30 mouse cellular contexts compared by ENCODE assay signal in genomic region chr9:81042521-81042920, GRCm38 (mm10).
DNase-seq lines count a peak whose midpoint lies in the region; ATAC-seq and TF ChIP-seq lines count a peak whose summit lies in the region.
"Had no signal": no experiment of that assay in that cellular context is flagged by ENCODE, and none has a peak within 500 bp of the region (broad histone marks: within the 10 kb centered on the region; RNA-seq: fewer than 3 reads in every experiment).

No protein-coding gene starts in this region.

- no peak overlapping the region for H3K27ac ChIP-seq in midbrain, postnatal 0 days (ENCODE audit: low read depth, low read length)
- H3K27ac ChIP-seq in midbrain, embryonic 15.5 days = no peak overlapping the region
- no peak overlapping the region for H3K27ac ChIP-seq in MEL (ENCODE audit: control insufficient read depth, low read depth, low read length)
- H3K27ac ChIP-seq: embryonic facial prominence, embryonic 15.5 days; forebrain, embryonic 12.5 days; heart, embryonic 10.5 days; heart, embryonic 15.5 days; kidney, postnatal 0 days; left cerebral cortex, adult 2 months; limb, embryonic 12.5 days; lung, embryonic 15.5 days; neural tube, embryonic 15.5 days had no signal

- no peaks in the 10 kb centered on the region for H3K36me3 ChIP-seq in midbrain, postnatal 0 days (ENCODE audit: insufficient read depth, low read length)
- no peaks in the 10 kb centered on the region for H3K36me3 ChIP-seq in midbrain, embryonic 15.5 days (replicated peaks)
- H3K36me3 ChIP-seq in MEL (ENCODE audit: control insufficient read depth in 1 of 2, insufficient read depth in 2 of 2, low read length in 2 of 2) = no peaks in the 10 kb centered on the region
- H3K36me3 ChIP-seq: embryonic facial prominence, embryonic 15.5 days; forebrain, embryonic 12.5 days; heart, embryonic 10.5 days; heart, embryonic 15.5 days; limb, embryonic 12.5 days; lung, embryonic 15.5 days; neural tube, embryonic 15.5 days had no signal

- no peaks in the 10 kb centered on the region for H3K9me3 ChIP-seq in midbrain, postnatal 0 days (ENCODE audit: low read length)
- no peaks in the 10 kb centered on the region for H3K9me3 ChIP-seq in midbrain, embryonic 15.5 days
- H3K9me3 ChIP-seq in MEL (replicated peaks; ENCODE audit: insufficient read depth, low read length) = no peaks in the 10 kb centered on the region
- H3K9me3 ChIP-seq: embryonic facial prominence, embryonic 15.5 days; forebrain, embryonic 12.5 days; heart, embryonic 10.5 days; heart, embryonic 15.5 days; limb, embryonic 12.5 days; lung, embryonic 15.5 days; neural tube, embryonic 15.5 days had no signal

- peak; percentile 31 for TF ChIP-seq RAD21 in MEL (IDR thresholded peaks at IDR 0.05; ENCODE audit: low read depth, low read length)

- no peak overlapping the region for H3K4me3 ChIP-seq in midbrain, postnatal 0 days (ENCODE audit: low read depth, low read length)
- H3K4me3 ChIP-seq in midbrain, embryonic 15.5 days = no peak overlapping the region
- H3K4me3 ChIP-seq in MEL (ENCODE audit: control insufficient read depth in 1 of 2, insufficient read depth in 1 of 2, low read depth in 2 of 2, low read length in 2 of 2) = no peak overlapping the region
- H3K4me3 ChIP-seq: embryonic facial prominence, embryonic 15.5 days; forebrain, embryonic 12.5 days; heart, embryonic 10.5 days; heart, embryonic 15.5 days; left cerebral cortex, adult 2 months; limb, embryonic 12.5 days; lung, embryonic 15.5 days; neural tube, embryonic 15.5 days had no signal

- no peak for ATAC-seq in midbrain, postnatal 0 days (ENCODE audit: low FRiP score)
- ATAC-seq in midbrain, embryonic 15.5 days (replicated peaks) = no peak
- 0 out of 2 replicates have a peak, but pooled peaks have one; percentile 36 for ATAC-seq in common myeloid progenitor, adult 5-6 weeks (replicated peaks; ENCODE audit: low read depth, poor library complexity, severe bottlenecking)
- ATAC-seq: activated CD4-positive, CD25-positive, alpha-beta regulatory T cell, adult 4 months; hindbrain, embryonic 16.5 days had no signal

- no peaks in the 10 kb centered on the region for H3K27me3 ChIP-seq in midbrain, postnatal 0 days (ENCODE audit: insufficient read depth, low read length)
- no peaks in the 10 kb centered on the region for H3K27me3 ChIP-seq in midbrain, embryonic 15.5 days (replicated peaks)
- no peaks in the 10 kb centered on the region for H3K27me3 ChIP-seq in MEL (ENCODE audit: control insufficient read depth in 1 of 2, insufficient read depth in 2 of 2, low read length in 2 of 2)
- H3K27me3 ChIP-seq: embryonic facial prominence, embryonic 15.5 days; forebrain, embryonic 12.5 days; heart, embryonic 15.5 days; limb, embryonic 12.5 days; lung, embryonic 15.5 days; neural tube, embryonic 15.5 days had no signal

- TF ChIP-seq CTCF in midbrain, postnatal 0 days (IDR thresholded peaks at IDR 0.05) = 0 out of 2 replicates have a peak, but pooled peaks have one; percentile 16
- peak in 1 of 3 experiments; percentile 16; a peak in 1 of 6 replicates for TF ChIP-seq CTCF in MEL (IDR thresholded peaks at IDR 0.05 in 2 of 3, conservative IDR thresholded peaks at IDR 0.05 in 1 of 3; ENCODE audit: control insufficient read depth in 1 of 3, insufficient read depth in 1 of 3, low read depth in 2 of 3, low read length in 3 of 3, poor library complexity in 1 of 3, severe bottlenecking in 1 of 3)

- H3K4me1 ChIP-seq in midbrain, postnatal 0 days (ENCODE audit: insufficient read depth, low read length) = no peaks in the 10 kb centered on the region
- H3K4me1 ChIP-seq in midbrain, embryonic 15.5 days = no peaks in the 10 kb centered on the region
- no peaks in the 10 kb centered on the region for H3K4me1 ChIP-seq in MEL (ENCODE audit: control insufficient read depth in 1 of 2, insufficient read depth in 2 of 2, low read length in 2 of 2)
- H3K4me1 ChIP-seq: embryonic facial prominence, embryonic 15.5 days; forebrain, embryonic 12.5 days; heart, embryonic 10.5 days; heart, embryonic 15.5 days; limb, embryonic 12.5 days; lung, embryonic 15.5 days; neural tube, embryonic 15.5 days had no signal

- TF ChIP-seq EP300 in MEL (IDR thresholded peaks at IDR 0.05; ENCODE audit: low read depth in 1 of 2, low read length in 2 of 2) = no peak

- H3K9ac ChIP-seq in midbrain, postnatal 0 days (replicated peaks; ENCODE audit: low read length, poor library complexity, severe bottlenecking) = no peak overlapping the region
- no peak overlapping the region for H3K9ac ChIP-seq in midbrain, embryonic 15.5 days
- H3K9ac ChIP-seq in MEL (ENCODE audit: control insufficient read depth, low read depth, low read length, poor library complexity, severe bottlenecking) = no peak overlapping the region
- H3K9ac ChIP-seq: embryonic facial prominence, embryonic 15.5 days; forebrain, embryonic 12.5 days; heart, embryonic 15.5 days; limb, embryonic 12.5 days; lung, embryonic 15.5 days; neural tube, embryonic 15.5 days had no signal

- no peak overlapping the region for H3K4me2 ChIP-seq in midbrain, postnatal 0 days (ENCODE audit: low read depth, low read length, poor library complexity, severe bottlenecking)
- no peak overlapping the region for H3K4me2 ChIP-seq in midbrain, embryonic 15.5 days
- H3K4me2 ChIP-seq: embryonic facial prominence, embryonic 15.5 days; forebrain, embryonic 12.5 days; heart, embryonic 15.5 days; limb, embryonic 12.5 days; liver, embryonic 11.5 days; lung, embryonic 15.5 days; midbrain, embryonic 11.5 days; neural tube, embryonic 15.5 days had no signal

- no peak for TF ChIP-seq POLR2A in MEL (IDR thresholded peaks at IDR 0.05; ENCODE audit: control insufficient read depth in 1 of 2, insufficient read depth in 1 of 2, low read depth in 1 of 2, low read length in 2 of 2, poor library complexity in 1 of 2)

- DNase-seq in embryo, embryonic 11 days = peak; percentile 2
- DNase-seq in embryo, embryonic 9.5 days (ENCODE audit: extremely low spot score) = no peak
- peak; percentile 6 for DNase-seq in midbrain, postnatal 0 days (ENCODE audit: low spot score)
- peak; percentile 7 for DNase-seq in MEL (ENCODE audit: low read depth, low spot score)
- DNase-seq in kidney, adult 8-10 months = no peak
- no peak for DNase-seq in layer of hippocampus, adult 9-11 months
- DNase-seq: cerebellum, adult 8-10 months; cerebellum, postnatal 25 days; gastrocnemius, postnatal 25 days; heart, adult 11 months; kidney, adult 2 months; lung, postnatal 36 days; retina, postnatal 1 day; spleen, adult 18-20 months; thymus, postnatal 14 days had no signal

- H3K79me2 ChIP-seq in MEL (ENCODE audit: control insufficient read depth, insufficient read depth, low read length, poor library complexity) = no peaks in the 10 kb centered on the region

TF ChIP-seq in MEL, 35 proteins besides CTCF, POLR2A, EP300 and RAD21:
- TF ChIP-seq SMC3 (IDR thresholded peaks at IDR 0.05; ENCODE audit: low read depth, low read length) (peak; percentile 17; the same call in 1 of the 2 replicates), MAX (IDR thresholded peaks at IDR 0.05; ENCODE audit: low read length) (no peak)

Comparison
In these comparisons a context has a peak if more than half of its experiments do, and no peak if none do; other contexts are left out.
1. DNase-seq: peak in embryo, embryonic 11 days (single experiment), midbrain, postnatal 0 days (single experiment) and MEL (single experiment); none in embryo, embryonic 9.5 days (single experiment), kidney, adult 8-10 months (0 of 2) and layer of hippocampus, adult 9-11 months (single experiment).